In the genomic region with DNA sequence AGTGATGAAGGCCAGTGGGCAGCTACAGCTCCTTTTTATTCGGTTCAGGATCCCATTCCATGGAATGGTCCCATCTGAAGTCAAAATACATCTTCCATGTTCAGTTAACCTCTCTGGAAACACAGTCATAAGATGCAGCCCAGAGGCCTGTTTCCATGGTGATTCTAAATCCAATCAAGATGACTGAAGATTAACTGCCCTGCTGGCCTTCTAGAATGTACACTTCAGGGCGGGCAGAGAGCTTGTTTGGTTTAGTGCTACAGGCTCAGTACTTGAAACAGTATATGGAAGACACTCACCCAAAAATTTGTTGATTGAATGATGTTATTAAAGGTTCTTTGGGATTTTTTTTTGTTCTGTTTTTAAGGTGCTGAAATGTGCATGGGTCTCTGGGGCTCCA, we compare ENCODE assay signal across 17 mouse cellular contexts.
"Had no signal": no experiment of that assay in that cellular context is flagged by ENCODE, and none has a peak within 500 bp of the region (broad histone marks: within the 10 kb centered on the region; RNA-seq: fewer than 3 reads in every experiment).

No protein-coding gene starts in this region.

- H3K27ac ChIP-seq: midbrain, embryonic 10.5 days; midbrain, embryonic 12.5 days; midbrain, embryonic 15.5 days; neural tube, embryonic 13.5 days; neural tube, embryonic 15.5 days had no signal

- DNase-seq: lung, adult 18-20 months; lung, embryonic 14.5 days; lung, postnatal 10 days; lung, postnatal 4 days; retina, postnatal 1 day; right cerebral cortex, postnatal 25 days; right cerebral cortex, postnatal 4 days; spleen, adult 18-20 months; thymus, adult 18-20 months; thymus, postnatal 14 days; thymus, postnatal 36 days had no signal

- H3K9ac ChIP-seq: lung, embryonic 14.5 days; midbrain, embryonic 12.5 days; midbrain, embryonic 15.5 days; neural tube, embryonic 13.5 days; neural tube, embryonic 15.5 days had no signal

- H3K4me2 ChIP-seq: lung, embryonic 14.5 days; midbrain, embryonic 12.5 days; midbrain, embryonic 15.5 days; neural tube, embryonic 13.5 days; neural tube, embryonic 15.5 days had no signal

- H3K4me3 ChIP-seq: midbrain, embryonic 10.5 days; midbrain, embryonic 12.5 days; midbrain, embryonic 15.5 days; myocyte; neural tube, embryonic 13.5 days; neural tube, embryonic 15.5 days had no signal

- ATAC-seq: midbrain, embryonic 15.5 days had no signal

- H3K9me3 ChIP-seq: midbrain, embryonic 10.5 days; midbrain, embryonic 12.5 days; midbrain, embryonic 15.5 days; neural tube, embryonic 13.5 days; neural tube, embryonic 15.5 days had no signal

- H3K4me1 ChIP-seq: midbrain, embryonic 12.5 days; midbrain, embryonic 15.5 days; neural tube, embryonic 13.5 days had no signal

- H3K36me3 ChIP-seq: midbrain, embryonic 10.5 days; midbrain, embryonic 12.5 days; midbrain, embryonic 15.5 days; neural tube, embryonic 13.5 days; neural tube, embryonic 15.5 days had no signal

- H3K27me3 ChIP-seq: midbrain, embryonic 12.5 days; midbrain, embryonic 15.5 days; neural tube, embryonic 13.5 days; neural tube, embryonic 15.5 days had no signal
